ENCODE assay signal across 9 mouse cellular contexts in the genomic region with DNA sequence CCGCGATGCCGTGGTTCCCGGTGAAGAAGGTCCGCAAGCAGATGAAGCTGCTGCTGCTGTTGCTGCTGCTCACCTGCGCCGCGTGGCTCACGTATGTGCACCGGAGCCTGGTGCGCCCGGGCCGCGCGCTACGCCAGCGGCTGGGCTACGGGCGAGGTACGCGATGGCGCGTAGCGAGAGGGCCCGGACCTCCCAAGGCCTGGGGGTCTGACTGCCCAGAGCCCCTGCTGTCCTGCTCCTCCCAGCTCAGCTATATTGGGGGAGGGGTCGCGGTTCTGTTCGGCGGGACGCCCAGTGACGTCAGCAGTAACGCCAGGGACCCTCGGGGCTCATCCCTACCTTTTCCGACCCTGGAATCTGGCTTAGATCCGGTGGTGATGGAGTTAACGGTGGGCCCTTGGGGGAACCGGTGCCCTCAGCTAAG. TPM values are rescaled to one million over a fixed set of nuclear protein-coding genes. Genes with fewer than 3 reads are reported as not detected.
DNase-seq lines count a peak whose midpoint lies in the region; ATAC-seq lines count a peak whose summit lies in the region.
"Had no signal": no experiment of that assay in that cellular context is flagged by ENCODE, and none has a peak within 500 bp of the region (broad histone marks: within the 10 kb centered on the region; RNA-seq: fewer than 3 reads in every experiment).

No protein-coding gene starts in this region.

- peak overlapping the region; percentile 75 for H3K4me3 ChIP-seq in kidney, embryonic 14.5 days (ENCODE audit: low read length)
- H3K4me3 ChIP-seq in forebrain, embryonic 11.5 days (ENCODE audit: low read depth, low read length): peak overlapping the region; percentile 82
- H3K4me3 ChIP-seq in liver, embryonic 15.5 days (replicated peaks): peak overlapping the region; percentile 48

- peaks cover 11% of the 10 kb centered on the region; the same call in 1 of the 2 replicates for H3K4me1 ChIP-seq in kidney, embryonic 14.5 days (ENCODE audit: control insufficient read depth, insufficient read depth, low read length)
- H3K4me1 ChIP-seq in forebrain, embryonic 11.5 days (replicated peaks; ENCODE audit: control insufficient read depth, insufficient read depth, low read length): peaks cover 10% of the 10 kb centered on the region; the same call in 1 of the 2 replicates
- peaks cover 37% of the 10 kb centered on the region for H3K4me1 ChIP-seq in liver, embryonic 15.5 days (replicated peaks)

- peak overlapping the region; percentile 87 for H3K9ac ChIP-seq in kidney, embryonic 14.5 days (ENCODE audit: low read depth, low read length)
- peak overlapping the region; percentile 99 for H3K9ac ChIP-seq in forebrain, embryonic 11.5 days (ENCODE audit: low read length)
- no peak overlapping the region for H3K9ac ChIP-seq in liver, embryonic 15.5 days

- under 1% methylated on average over 37 of the region's 37 CpGs for WGBS in kidney, embryonic 14.5 days
- under 1% methylated on average over 37 of the region's 37 CpGs for WGBS in forebrain, embryonic 11.5 days
- 4% methylated on average over 37 of the region's 37 CpGs for WGBS in liver, embryonic 15.5 days (ENCODE audit: insufficient replicate concordance)

- ATAC-seq in kidney, embryonic 14.5 days (ENCODE audit: low FRiP score, low TSS enrichment): peak; percentile 65
- peak; percentile 69 for ATAC-seq in forebrain, embryonic 11.5 days (replicated peaks; ENCODE audit: low FRiP score)
- ATAC-seq in liver, embryonic 15.5 days (ENCODE audit: insufficient read depth): 0 out of 2 replicates have a peak, but pooled peaks have one; percentile 7
- ATAC-seq in megakaryocyte progenitor cell, adult 5-6 weeks (replicated peaks; ENCODE audit: poor library complexity): no peak
- no peak for ATAC-seq in inflammation-experienced regulatory T-cells, adult 6 months

- H3K9me3 ChIP-seq in kidney, embryonic 14.5 days (ENCODE audit: control insufficient read depth, low read length): no peaks in the 10 kb centered on the region
- H3K9me3 ChIP-seq in forebrain, embryonic 11.5 days (ENCODE audit: control insufficient read depth, low read length): no peaks in the 10 kb centered on the region
- H3K9me3 ChIP-seq in liver, embryonic 15.5 days (replicated peaks): no peaks in the 10 kb centered on the region

- H3K4me2 ChIP-seq in kidney, embryonic 14.5 days (replicated peaks; ENCODE audit: low read depth, low read length): peak overlapping the region; percentile 96
- peak overlapping the region; percentile 93 for H3K4me2 ChIP-seq in forebrain, embryonic 11.5 days (ENCODE audit: low read depth, low read length, severe bottlenecking)
- peak overlapping the region; percentile 74 for H3K4me2 ChIP-seq in liver, embryonic 15.5 days

- H3K27me3 ChIP-seq in kidney, embryonic 14.5 days (ENCODE audit: control insufficient read depth, insufficient read depth, low read length): no peaks in the 10 kb centered on the region
- H3K27me3 ChIP-seq in forebrain, embryonic 11.5 days (ENCODE audit: control insufficient read depth, insufficient read depth, low read length): no peaks in the 10 kb centered on the region; the same call in 1 of the 2 replicates
- peaks cover 83% of the 10 kb centered on the region for H3K27me3 ChIP-seq in liver, embryonic 15.5 days

- no peak overlapping the region; the same call in 1 of the 2 replicates for H3K27ac ChIP-seq in kidney, embryonic 14.5 days (ENCODE audit: low read depth, low read length)
- H3K27ac ChIP-seq in forebrain, embryonic 11.5 days (ENCODE audit: low read depth, low read length): peak overlapping the region; percentile 64
- H3K27ac ChIP-seq in liver, embryonic 15.5 days (replicated peaks): no peak overlapping the region

- no peak for DNase-seq in kidney, adult 11 months
- peak; percentile 46 for DNase-seq in MN1 (ENCODE audit: low spot score)
- DNase-seq in forebrain, embryonic 11.5 days (ENCODE audit: low spot score): peak; percentile 79
- no peak for DNase-seq in layer of hippocampus, postnatal 25 days (ENCODE audit: extremely low spot score in 1 of 2, low spot score in 1 of 2)

- peaks cover 16% of the 10 kb centered on the region for H3K36me3 ChIP-seq in kidney, embryonic 14.5 days (ENCODE audit: control insufficient read depth, insufficient read depth, low read length)
- peaks cover 8% of the 10 kb centered on the region; the same call in 1 of the 2 replicates for H3K36me3 ChIP-seq in forebrain, embryonic 11.5 days (ENCODE audit: control insufficient read depth, insufficient read depth, low read length)
- no peaks in the 10 kb centered on the region for H3K36me3 ChIP-seq in liver, embryonic 15.5 days (replicated peaks)

RNA-seq across cellular contexts. Expression of a gene that starts 0.4 kb away (rescaled TPM):
- 13.7 and 14.4 TPM in 2 replicates for polyA plus RNA-seq in kidney, embryonic 14.5 days (2014; fragmentation: Nextera tagmentation; extraction: Ambion mirVana)
- polyA plus RNA-seq in forebrain, embryonic 11.5 days (2014; fragmentation: Nextera tagmentation; extraction: Ambion mirVana): 22.3 and 23.5 TPM in 2 replicates
- 0.45 and 0.46 TPM in 2 replicates for polyA plus RNA-seq in liver, embryonic 15.5 days (2015; fragmentation: Nextera tagmentation; extraction: Ambion mirVana)
- total RNA-seq in megakaryocyte progenitor cell, adult 5-6 weeks (2015): 0.84 and 1.3 TPM in 2 replicates
- 1.5 and 2.8 TPM in 2 replicates for total RNA-seq in megakaryocyte progenitor cell, adult 5-6 weeks (2017)
- 10 to 100 TPM; 80.7 to 96.2 TPM for total RNA-seq in layer of hippocampus, postnatal 25 days (2021)
- polyA plus RNA-seq in inflammation-experienced regulatory T-cells, adult 6 months (2017; shearing (Covaris generic)): 10 to 100 TPM; 11.1 to 13.1 (median 12.5) TPM

RNA-seq across cellular contexts. Expression of a gene that starts 16.7 kb away (rescaled TPM):
- polyA plus RNA-seq in kidney, embryonic 14.5 days (2014; fragmentation: Nextera tagmentation; extraction: Ambion mirVana): 4.0 and 4.3 TPM in 2 replicates
- polyA plus RNA-seq in forebrain, embryonic 11.5 days (2014; fragmentation: Nextera tagmentation; extraction: Ambion mirVana): 1.1 and 1.9 TPM in 2 replicates
- 0.54 and 0.84 TPM in 2 replicates for polyA plus RNA-seq in liver, embryonic 15.5 days (2015; fragmentation: Nextera tagmentation; extraction: Ambion mirVana)
- total RNA-seq in megakaryocyte progenitor cell, adult 5-6 weeks (2015): 1.0 and 2.2 TPM in 2 replicates
- 0.10 and 1.1 TPM in 2 replicates for total RNA-seq in megakaryocyte progenitor cell, adult 5-6 weeks (2017)
- total RNA-seq in layer of hippocampus, postnatal 25 days (2021): not detected
- polyA plus RNA-seq in inflammation-experienced regulatory T-cells, adult 6 months (2017; shearing (Covaris generic)): 100 to 1,000 TPM; 413 to 487 (median 426) TPM

RNA-seq across cellular contexts. Expression of a gene that starts 32.4 kb away (rescaled TPM):
- not detected in 2 replicates for polyA plus RNA-seq in kidney, embryonic 14.5 days (2014; fragmentation: Nextera tagmentation; extraction: Ambion mirVana)
- polyA plus RNA-seq in forebrain, embryonic 11.5 days (2014; fragmentation: Nextera tagmentation; extraction: Ambion mirVana): not detected in 2 replicates
- polyA plus RNA-seq in liver, embryonic 15.5 days (2015; fragmentation: Nextera tagmentation; extraction: Ambion mirVana): not detected in 2 replicates
- not detected in 2 replicates for total RNA-seq in megakaryocyte progenitor cell, adult 5-6 weeks (2015)
- not detected in 2 replicates for total RNA-seq in megakaryocyte progenitor cell, adult 5-6 weeks (2017)
- total RNA-seq in layer of hippocampus, postnatal 25 days (2021): not detected
- not detected for polyA plus RNA-seq in inflammation-experienced regulatory T-cells, adult 6 months (2017; shearing (Covaris generic))
- total RNA-seq: liver, adult 2 months had no signal
- polyA plus RNA-seq: liver, adult 2 months had no signal

RNA-seq across cellular contexts. Expression of a gene that starts 39.1 kb away (rescaled TPM):
- 9.5 and 11.7 TPM in 2 replicates for polyA plus RNA-seq in kidney, embryonic 14.5 days (2014; fragmentation: Nextera tagmentation; extraction: Ambion mirVana)
- polyA plus RNA-seq in forebrain, embryonic 11.5 days (2014; fragmentation: Nextera tagmentation; extraction: Ambion mirVana): 1.2 and 1.8 TPM in 2 replicates
- 22.1 and 28.1 TPM in 2 replicates for polyA plus RNA-seq in liver, embryonic 15.5 days (2015; fragmentation: Nextera tagmentation; extraction: Ambion mirVana)
- total RNA-seq in megakaryocyte progenitor cell, adult 5-6 weeks (2015): 12.3 and 12.6 TPM in 2 replicates
- 5.8 and 14.0 TPM in 2 replicates for total RNA-seq in megakaryocyte progenitor cell, adult 5-6 weeks (2017)
- total RNA-seq in layer of hippocampus, postnatal 25 days (2021): 1 to 10 TPM; 1.9 to 3.2 TPM
- 100 to 1,000 TPM; 149 to 208 (median 206) TPM for polyA plus RNA-seq in inflammation-experienced regulatory T-cells, adult 6 months (2017; shearing (Covaris generic))

RNA-seq across cellular contexts. Expression of a gene that starts 43.6 kb away (rescaled TPM):
- polyA plus RNA-seq in kidney, embryonic 14.5 days (2014; fragmentation: Nextera tagmentation; extraction: Ambion mirVana): 0.84 and 1.6 TPM in 2 replicates
- polyA plus RNA-seq in forebrain, embryonic 11.5 days (2014; fragmentation: Nextera tagmentation; extraction: Ambion mirVana): not detected in 2 replicates
- polyA plus RNA-seq in liver, embryonic 15.5 days (2015; fragmentation: Nextera tagmentation; extraction: Ambion mirVana): 23.2 and 25.7 TPM in 2 replicates
- 81.7 and 90.1 TPM in 2 replicates for total RNA-seq in megakaryocyte progenitor cell, adult 5-6 weeks (2015)
- total RNA-seq in megakaryocyte progenitor cell, adult 5-6 weeks (2017): 37.7 and 55.9 TPM in 2 replicates
- not detected for total RNA-seq in layer of hippocampus, postnatal 25 days (2021)
- polyA plus RNA-seq in inflammation-experienced regulatory T-cells, adult 6 months (2017; shearing (Covaris generic)): under 1 TPM in 1 of 3 experiments, not detected in 2; 0.94 TPM

Comparison
In these comparisons a context has a peak if more than half of its experiments do, and no peak if none do; other contexts are left out.
1. ATAC-seq: peak in kidney, embryonic 14.5 days (single experiment), forebrain, embryonic 11.5 days (single experiment) and liver, embryonic 15.5 days (single experiment); none in megakaryocyte progenitor cell, adult 5-6 weeks (single experiment) and inflammation-experienced regulatory T-cells, adult 6 months (single experiment).
2. DNase-seq: peak in MN1 (single experiment) and forebrain, embryonic 11.5 days (single experiment); none in kidney, adult 11 months (single experiment) and layer of hippocampus, postnatal 25 days (0 of 2).
3. RNA of a gene that starts 16.7 kb away (polyA plus RNA-seq): 413 to 487 TPM in inflammation-experienced regulatory T-cells, adult 6 months; 4.0 to 4.3 TPM in kidney, embryonic 14.5 days, 1.1 to 1.9 TPM in forebrain, embryonic 11.5 days and 0.54 to 0.84 TPM in liver, embryonic 15.5 days; every median in the first group is over 10 times any median in the second.
4. Peak in every context shown above with its lines, with median percentiles within 50 percentile points of each other: H3K4me2 ChIP-seq and H3K4me3 ChIP-seq.